ENCODE assay signal across 8 mouse cellular contexts in the genomic region with DNA sequence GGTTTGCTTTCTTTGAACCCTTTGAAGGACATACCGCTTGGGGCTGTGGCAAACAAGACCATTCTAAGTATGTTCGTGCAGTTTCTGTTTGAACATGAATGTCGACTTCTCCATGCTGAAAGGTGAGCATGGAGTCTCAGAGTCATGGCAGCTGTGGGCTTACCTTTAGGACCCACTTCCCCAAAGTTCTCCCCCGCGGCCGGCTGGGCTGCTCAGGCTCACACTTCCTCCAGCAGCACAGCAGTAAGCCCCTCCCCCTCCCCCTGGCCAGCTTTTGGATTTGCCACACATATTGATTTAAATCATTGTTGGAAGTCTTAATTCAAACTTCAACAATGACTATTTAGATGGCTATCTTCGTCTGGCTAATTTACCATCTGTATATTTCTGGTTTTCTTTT. TPM values are rescaled to one million over a fixed set of nuclear protein-coding genes. Genes with fewer than 3 reads are reported as not detected.
DNase-seq lines count a peak whose midpoint lies in the region; ATAC-seq and TF ChIP-seq lines count a peak whose summit lies in the region.

No protein-coding gene starts in this region.

- H3K9me3 ChIP-seq in lung, embryonic 14.5 days (ENCODE audit: low read depth, low read length), result no peaks in the 10 kb centered on the region
- no peaks in the 10 kb centered on the region for H3K9me3 ChIP-seq in forebrain, embryonic 12.5 days
- H3K9me3 ChIP-seq in limb, embryonic 13.5 days, result no peaks in the 10 kb centered on the region

- ATAC-seq in lung, embryonic 14.5 days (ENCODE audit: insufficient read depth), result no peak
- no peak for ATAC-seq in forebrain, embryonic 12.5 days (ENCODE audit: low FRiP score)
- ATAC-seq in limb, embryonic 13.5 days (ENCODE audit: low FRiP score, low read depth), result no peak

- H3K4me2 ChIP-seq in lung, embryonic 14.5 days, result peak overlapping the region; percentile 57
- peak overlapping the region; percentile 45 for H3K4me2 ChIP-seq in forebrain, embryonic 12.5 days
- peak overlapping the region; percentile 55 for H3K4me2 ChIP-seq in limb, embryonic 13.5 days (replicated peaks)

- intact Hi-C loops in gastrocnemius, postnatal 14 days (cut with DNase I; ENCODE audit: low total_unique reads), result no loop called here

- H3K27ac ChIP-seq in lung, embryonic 14.5 days (ENCODE audit: low read depth), result no peak overlapping the region
- no peak overlapping the region for H3K27ac ChIP-seq in forebrain, embryonic 12.5 days
- no peak overlapping the region for H3K27ac ChIP-seq in limb, embryonic 13.5 days

- no peaks in the 10 kb centered on the region; the same call in 1 of the 2 replicates for H3K4me1 ChIP-seq in lung, embryonic 14.5 days (ENCODE audit: insufficient read depth)
- peaks cover 12% of the 10 kb centered on the region for H3K4me1 ChIP-seq in forebrain, embryonic 12.5 days
- H3K4me1 ChIP-seq in limb, embryonic 13.5 days, result peaks cover 4% of the 10 kb centered on the region; the same call in 1 of the 2 replicates

- H3K36me3 ChIP-seq in lung, embryonic 14.5 days (ENCODE audit: insufficient read depth), result no peaks in the 10 kb centered on the region
- H3K36me3 ChIP-seq in forebrain, embryonic 12.5 days (replicated peaks), result no peaks in the 10 kb centered on the region
- H3K36me3 ChIP-seq in limb, embryonic 13.5 days, result no peaks in the 10 kb centered on the region

- H3K4me3 ChIP-seq in lung, embryonic 14.5 days (ENCODE audit: low read depth, low read length), result peak overlapping the region; percentile 17; the same call in 1 of the 2 replicates
- H3K4me3 ChIP-seq in forebrain, embryonic 12.5 days (replicated peaks), result peak overlapping the region; percentile 20
- H3K4me3 ChIP-seq in limb, embryonic 13.5 days, result peak overlapping the region; percentile 26

- peak overlapping the region; percentile 23; the same call in 1 of the 2 replicates for H3K9ac ChIP-seq in lung, embryonic 14.5 days
- peak overlapping the region; percentile 25; the same call in 1 of the 2 replicates for H3K9ac ChIP-seq in forebrain, embryonic 12.5 days
- H3K9ac ChIP-seq in limb, embryonic 13.5 days, result peak overlapping the region; percentile 26; the same call in 1 of the 2 replicates

- peak; percentile 7 for DNase-seq in lung, embryonic 14.5 days
- no peak for DNase-seq in lung, postnatal 10 days
- DNase-seq in retina, embryonic 14.5 days (ENCODE audit: low spot score), result peak; percentile 43
- no peak for DNase-seq in adrenal gland, adult 18-20 months (ENCODE audit: low spot score in 2 of 2)
- DNase-seq in gastrocnemius, postnatal 14 days, result no peak
- no peak for DNase-seq in frontal cortex, postnatal 25 days (ENCODE audit: low spot score in 2 of 2)

- WGBS in lung, embryonic 14.5 days, result 7% methylated on average over 7 of the region's 7 CpGs
- 9% methylated on average over 7 of the region's 7 CpGs for WGBS in forebrain, embryonic 12.5 days
- WGBS in limb, embryonic 13.5 days, result 13% methylated on average over 7 of the region's 7 CpGs

- no peaks in the 10 kb centered on the region for H3K27me3 ChIP-seq in lung, embryonic 14.5 days (ENCODE audit: insufficient read depth, low read length)
- 0 out of 2 replicates have a peak, but pooled peaks cover 4% of the 10 kb centered on the region for H3K27me3 ChIP-seq in forebrain, embryonic 12.5 days
- H3K27me3 ChIP-seq in limb, embryonic 13.5 days, result peaks cover 12% of the 10 kb centered on the region

- TF ChIP-seq CTCF in lung, embryonic 14.5 days (IDR thresholded peaks at IDR 0.05; ENCODE audit: low read depth), result no peak

RNA-seq across cellular contexts. Expression of a gene that starts 44.7 kb away (rescaled TPM):
- polyA plus RNA-seq in lung, embryonic 14.5 days (2014; fragmentation: Nextera tagmentation; extraction: Ambion mirVana), result 148 and 161 TPM in 2 replicates
- 174 and 179 TPM in 2 replicates for polyA plus RNA-seq in forebrain, embryonic 12.5 days (2016; fragmentation: Nextera tagmentation; extraction: Ambion mirVana)
- 165 and 170 TPM in 2 replicates for polyA plus RNA-seq in limb, embryonic 13.5 days (2015; fragmentation: Nextera tagmentation; extraction: Ambion mirVana)
- total RNA-seq in adrenal gland, adult 18-20 months (2021), result 10 to 100 TPM; 77.9 to 91.3 TPM
- total RNA-seq in gastrocnemius, postnatal 14 days (2021), result 10 to 100 TPM; 64.4 to 70.5 TPM

Comparison
In these comparisons a context has a peak if more than half of its experiments do, and no peak if none do; other contexts are left out.
1. DNase-seq: peak in lung, embryonic 14.5 days (single experiment) and retina, embryonic 14.5 days (single experiment); none in lung, postnatal 10 days (single experiment), adrenal gland, adult 18-20 months (0 of 2), gastrocnemius, postnatal 14 days (single experiment) and frontal cortex, postnatal 25 days (0 of 2).
2. Peak in every context shown above with its lines, with median percentiles within 50 percentile points of each other: H3K4me2 ChIP-seq, H3K4me3 ChIP-seq and H3K9ac ChIP-seq.